In the genomic region with DNA sequence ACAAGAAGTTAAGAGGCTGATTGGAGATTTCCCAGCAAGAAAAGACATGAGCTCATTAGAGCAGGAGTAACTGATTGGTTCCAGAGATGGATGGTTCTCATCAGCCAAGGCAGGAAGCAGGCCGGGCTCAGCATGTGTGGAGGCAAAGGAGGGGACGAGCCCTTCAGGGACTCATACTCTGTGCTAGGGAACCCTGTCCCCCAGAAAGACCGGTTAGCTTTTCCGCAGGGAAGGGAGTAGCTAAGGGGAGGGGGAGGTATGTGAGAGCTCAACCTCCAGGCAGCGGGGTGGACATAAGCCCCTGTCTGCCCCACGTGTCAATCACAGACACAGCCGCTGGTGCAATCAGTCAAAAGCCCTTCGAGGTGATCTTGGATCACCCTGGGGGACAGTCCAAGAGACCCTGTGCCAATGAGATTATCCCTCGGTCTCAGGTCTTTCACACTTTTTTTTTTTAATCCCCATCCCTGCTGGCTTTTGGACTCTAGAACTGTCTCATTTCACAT, we compare ENCODE assay signal across 9 mouse cellular contexts. TPM values are rescaled to one million over a fixed set of nuclear protein-coding genes. Genes with fewer than 3 reads are reported as not detected.
DNase-seq lines count a peak whose midpoint lies in the region; ATAC-seq lines count a peak whose summit lies in the region.
"Had no signal": no experiment of that assay in that cellular context is flagged by ENCODE, and none has a peak within 500 bp of the region (broad histone marks: within the 10 kb centered on the region; RNA-seq: fewer than 3 reads in every experiment).

No protein-coding gene starts in this region.

- no peak overlapping the region for H3K4me3 ChIP-seq in kidney, embryonic 16.5 days (ENCODE audit: low read length)
- no peak overlapping the region for H3K4me3 ChIP-seq in embryonic facial prominence, embryonic 14.5 days (ENCODE audit: low read depth, low read length)
- no peak overlapping the region for H3K4me3 ChIP-seq in hindbrain, embryonic 11.5 days (ENCODE audit: low read depth, low read length)
- H3K4me3 ChIP-seq in midbrain, embryonic 14.5 days (replicated peaks; ENCODE audit: low read depth, low read length), result no peak overlapping the region

- H3K9me3 ChIP-seq in kidney, embryonic 16.5 days (ENCODE audit: low read length), result no peaks in the 10 kb centered on the region
- H3K9me3 ChIP-seq in embryonic facial prominence, embryonic 14.5 days (ENCODE audit: control insufficient read depth, low read length), result no peaks in the 10 kb centered on the region
- no peaks in the 10 kb centered on the region for H3K9me3 ChIP-seq in hindbrain, embryonic 11.5 days (ENCODE audit: control insufficient read depth, low read length)
- H3K9me3 ChIP-seq in midbrain, embryonic 14.5 days (ENCODE audit: control insufficient read depth, low read length), result no peaks in the 10 kb centered on the region

- peaks cover 41% of the 10 kb centered on the region for H3K4me1 ChIP-seq in kidney, embryonic 16.5 days (ENCODE audit: insufficient read depth, low read length)
- H3K4me1 ChIP-seq in embryonic facial prominence, embryonic 14.5 days (ENCODE audit: control insufficient read depth, insufficient read depth, low read length), result peaks cover 30% of the 10 kb centered on the region
- H3K4me1 ChIP-seq in hindbrain, embryonic 11.5 days (replicated peaks; ENCODE audit: control insufficient read depth, insufficient read depth, low read length), result no peaks in the 10 kb centered on the region
- H3K4me1 ChIP-seq in midbrain, embryonic 14.5 days (ENCODE audit: control insufficient read depth, insufficient read depth, low read length), result peaks cover 9% of the 10 kb centered on the region; the same call in 1 of the 2 replicates

- peak overlapping the region; percentile 95 for H3K27ac ChIP-seq in kidney, embryonic 16.5 days (ENCODE audit: low read length)
- H3K27ac ChIP-seq in embryonic facial prominence, embryonic 14.5 days (replicated peaks; ENCODE audit: low read depth, low read length), result peak overlapping the region; percentile 81
- H3K27ac ChIP-seq in hindbrain, embryonic 11.5 days (ENCODE audit: low read depth, low read length), result no peak overlapping the region
- H3K27ac ChIP-seq in midbrain, embryonic 14.5 days (replicated peaks; ENCODE audit: low read depth, low read length), result no peak overlapping the region

- H3K4me2 ChIP-seq in kidney, embryonic 16.5 days (replicated peaks; ENCODE audit: low read depth, low read length), result no peak overlapping the region
- no peak overlapping the region for H3K4me2 ChIP-seq in embryonic facial prominence, embryonic 14.5 days (ENCODE audit: low read depth, low read length)
- H3K4me2 ChIP-seq in hindbrain, embryonic 11.5 days (replicated peaks; ENCODE audit: low read depth, low read length), result no peak overlapping the region
- H3K4me2 ChIP-seq in midbrain, embryonic 14.5 days (ENCODE audit: low read length), result no peak overlapping the region

- H3K36me3 ChIP-seq in kidney, embryonic 16.5 days (ENCODE audit: insufficient read depth, low read length), result no peaks in the 10 kb centered on the region
- no peaks in the 10 kb centered on the region for H3K36me3 ChIP-seq in embryonic facial prominence, embryonic 14.5 days (ENCODE audit: control insufficient read depth, insufficient read depth, low read length)
- no peaks in the 10 kb centered on the region for H3K36me3 ChIP-seq in hindbrain, embryonic 11.5 days (ENCODE audit: control insufficient read depth, insufficient read depth, low read length)
- H3K36me3 ChIP-seq in midbrain, embryonic 14.5 days (ENCODE audit: control insufficient read depth, insufficient read depth, low read length), result no peaks in the 10 kb centered on the region

- no peak overlapping the region for H3K9ac ChIP-seq in kidney, embryonic 16.5 days (replicated peaks; ENCODE audit: low read length)
- H3K9ac ChIP-seq in embryonic facial prominence, embryonic 14.5 days (ENCODE audit: low read depth, low read length), result no peak overlapping the region
- no peak overlapping the region for H3K9ac ChIP-seq in hindbrain, embryonic 11.5 days (ENCODE audit: low read depth, low read length)
- no peak overlapping the region for H3K9ac ChIP-seq in midbrain, embryonic 14.5 days (replicated peaks; ENCODE audit: low read length)

- 17% methylated on average over 9 of the region's 9 CpGs for WGBS in kidney, embryonic 16.5 days
- 7% methylated on average over 9 of the region's 9 CpGs for WGBS in embryonic facial prominence, embryonic 14.5 days
- 10% methylated on average over 8 of the region's 9 CpGs for WGBS in hindbrain, embryonic 11.5 days
- 10% methylated on average over 9 of the region's 9 CpGs for WGBS in midbrain, embryonic 14.5 days

- no peak for DNase-seq in kidney, postnatal 25 days
- peak; percentile 82 for DNase-seq in embryonic facial prominence, embryonic 14.5 days (ENCODE audit: low spot score)
- DNase-seq in hindbrain, embryonic 11.5 days (ENCODE audit: low spot score), result peak; percentile 29
- peak; percentile 46 for DNase-seq in midbrain, embryonic 14.5 days
- no peak for DNase-seq in ovary, postnatal 10 days (ENCODE audit: low spot score)
- no peak for DNase-seq in frontal cortex, postnatal 25 days (ENCODE audit: low spot score in 2 of 2)
- DNase-seq in adrenal gland, adult 18-20 months (ENCODE audit: low spot score in 2 of 2), result no peak

- peak; percentile 52; the same call in 1 of the 2 replicates for ATAC-seq in kidney, embryonic 16.5 days (ENCODE audit: low FRiP score, low TSS enrichment)
- peak; percentile 56; the same call in 1 of the 2 replicates for ATAC-seq in embryonic facial prominence, embryonic 14.5 days (ENCODE audit: low read depth)
- no peak for ATAC-seq in hindbrain, embryonic 11.5 days (ENCODE audit: low FRiP score)
- ATAC-seq in midbrain, embryonic 14.5 days (ENCODE audit: low FRiP score, low TSS enrichment), result no peak

- H3K27me3 ChIP-seq in kidney, embryonic 16.5 days (ENCODE audit: insufficient read depth, low read length), result no peaks in the 10 kb centered on the region
- no peaks in the 10 kb centered on the region for H3K27me3 ChIP-seq in embryonic facial prominence, embryonic 14.5 days (replicated peaks; ENCODE audit: control insufficient read depth, insufficient read depth, low read length)
- no peaks in the 10 kb centered on the region for H3K27me3 ChIP-seq in hindbrain, embryonic 11.5 days (ENCODE audit: control insufficient read depth, insufficient read depth, low read length)
- no peaks in the 10 kb centered on the region for H3K27me3 ChIP-seq in midbrain, embryonic 14.5 days (ENCODE audit: control insufficient read depth, insufficient read depth, low read length)

RNA-seq across cellular contexts. Expression of a gene that starts 14.7 kb away (rescaled TPM):
- 3.3 and 3.5 TPM in 2 replicates for polyA plus RNA-seq in kidney, embryonic 16.5 days (2015; fragmentation: Nextera tagmentation; extraction: Ambion mirVana)
- 0.28 and 0.64 TPM in 2 replicates for polyA plus RNA-seq in embryonic facial prominence, embryonic 14.5 days (2014; fragmentation: Nextera tagmentation; extraction: Ambion mirVana)
- polyA plus RNA-seq in hindbrain, embryonic 11.5 days (2014; fragmentation: Nextera tagmentation; extraction: Ambion mirVana), result 1.4 and 1.6 TPM in 2 replicates
- 0.36 TPM in 1 of 2 replicates, not detected in the other for polyA plus RNA-seq in midbrain, embryonic 14.5 days (2014; fragmentation: Nextera tagmentation; extraction: Ambion mirVana)
- under 1 TPM in 1 of 2 experiments, not detected in 1; 0.42 TPM for total RNA-seq in adrenal gland, adult 18-20 months (2021)
- total RNA-seq: neutrophil, adult 5-6 weeks had no signal

RNA-seq across cellular contexts. Expression of a gene that starts 45.6 kb away (rescaled TPM):
- polyA plus RNA-seq in kidney, embryonic 16.5 days (2015; fragmentation: Nextera tagmentation; extraction: Ambion mirVana), result 2.6 and 2.9 TPM in 2 replicates
- 0.92 and 0.93 TPM in 2 replicates for polyA plus RNA-seq in embryonic facial prominence, embryonic 14.5 days (2014; fragmentation: Nextera tagmentation; extraction: Ambion mirVana)
- polyA plus RNA-seq in hindbrain, embryonic 11.5 days (2014; fragmentation: Nextera tagmentation; extraction: Ambion mirVana), result 0.10 TPM in 1 of 2 replicates, not detected in the other
- polyA plus RNA-seq in midbrain, embryonic 14.5 days (2014; fragmentation: Nextera tagmentation; extraction: Ambion mirVana), result not detected in 2 replicates
- not detected for total RNA-seq in adrenal gland, adult 18-20 months (2021)

Comparison
In these comparisons a context has a peak if more than half of its experiments do, and no peak if none do; other contexts are left out.
1. ATAC-seq: peak in kidney, embryonic 16.5 days (single experiment) and embryonic facial prominence, embryonic 14.5 days (single experiment); none in hindbrain, embryonic 11.5 days (single experiment) and midbrain, embryonic 14.5 days (single experiment).
2. H3K27ac ChIP-seq: peak in kidney, embryonic 16.5 days (single experiment) and embryonic facial prominence, embryonic 14.5 days (single experiment); none in hindbrain, embryonic 11.5 days (single experiment) and midbrain, embryonic 14.5 days (single experiment).
3. DNase-seq: peak in embryonic facial prominence, embryonic 14.5 days (single experiment), hindbrain, embryonic 11.5 days (single experiment) and midbrain, embryonic 14.5 days (single experiment); none in kidney, postnatal 25 days (0 of 2), ovary, postnatal 10 days (single experiment), frontal cortex, postnatal 25 days (0 of 2) and adrenal gland, adult 18-20 months (0 of 2).